Mouse (Mus musculus) liver, embryonic 13.5 days (tissue): ENCODE results near the gene Hs3st5. TPM values are rescaled to one million over a fixed set of nuclear protein-coding genes. Genes with fewer than 3 reads are reported as not detected.

Experiments used
- ATAC-seq: fragments of 200-750 bp; cut with Nextera tagmentation; 2 replicates; pipeline ENCODE4 v1.8.0; 2017; ENCODE audit warnings: low read depth, mild to moderate bottlenecking, moderate number of reproducible peaks, moderate library complexity
- DNase-seq: peaks from one replicate; pipeline ENCODE4 v3.0.0; 2022
- H3K27ac ChIP-seq: fragments of 300-500 bp; sonication (generic); 2 replicates; pipeline ENCODE4 v1.5.1; 2015; ENCODE audit warnings: moderate library complexity, mild to moderate bottlenecking, inconsistent platforms
- H3K27me3 ChIP-seq: fragments of 300-500 bp; sonication (generic); 2 replicates; pipeline ENCODE4 v1.6.1; 2015; ENCODE audit warnings: mild to moderate bottlenecking, inconsistent platforms
- H3K36me3 ChIP-seq: fragments of 300-500 bp; sonication (generic); 2 replicates; pipeline ENCODE4 v1.6.1; 2015; ENCODE audit warnings: mild to moderate bottlenecking, inconsistent platforms
- H3K4me1 ChIP-seq: fragments of 300-500 bp; sonication (generic); replicated peaks from 2 replicates; pipeline ENCODE4 v1.6.1; 2015; ENCODE audit warnings: inconsistent platforms
- H3K4me2 ChIP-seq: fragments of 300-500 bp; sonication (generic); 2 replicates; pipeline ENCODE4 v1.6.1; 2015; ENCODE audit warnings: inconsistent platforms, mild to moderate bottlenecking, moderate library complexity
- H3K4me3 ChIP-seq: fragments of 300-500 bp; sonication (generic); replicated peaks from 2 replicates; pipeline ENCODE4 v1.5.1; 2015; ENCODE audit warnings: mild to moderate bottlenecking, inconsistent platforms
- H3K9ac ChIP-seq: fragments of 300-500 bp; sonication (generic); 2 replicates; pipeline ENCODE4 v1.6.1; 2015; ENCODE audit warnings: mild to moderate bottlenecking, inconsistent platforms
- H3K9me3 ChIP-seq: fragments of 300-500 bp; sonication (generic); replicated peaks from 2 replicates; pipeline ENCODE4 v1.6.1; 2016; ENCODE audit warnings: inconsistent platforms
- WGBS: fragments of 180-500 bp; shearing (Covaris S2); methylation state at CpG from one replicate; pipeline ENCODE4 v1.1.7; 2015; ENCODE audit not compliant: insufficient replicate concordance; 5-methylcytosine and 5-hydroxymethylcytosine counted together
- polyA plus RNA-seq: library from polyadenylated mRNA; unstranded; fragments of >200 nt; fragmentation: Nextera tagmentation; extraction: Ambion mirVana; gene quantifications from 2 replicates; pipeline ENCODE4 v1.2.1, GENCODE M21; 2015

The Hs3st5 gene
- polyA plus RNA-seq, 1 experiment from 2014 or later: 0.06 TPM

DNA sequence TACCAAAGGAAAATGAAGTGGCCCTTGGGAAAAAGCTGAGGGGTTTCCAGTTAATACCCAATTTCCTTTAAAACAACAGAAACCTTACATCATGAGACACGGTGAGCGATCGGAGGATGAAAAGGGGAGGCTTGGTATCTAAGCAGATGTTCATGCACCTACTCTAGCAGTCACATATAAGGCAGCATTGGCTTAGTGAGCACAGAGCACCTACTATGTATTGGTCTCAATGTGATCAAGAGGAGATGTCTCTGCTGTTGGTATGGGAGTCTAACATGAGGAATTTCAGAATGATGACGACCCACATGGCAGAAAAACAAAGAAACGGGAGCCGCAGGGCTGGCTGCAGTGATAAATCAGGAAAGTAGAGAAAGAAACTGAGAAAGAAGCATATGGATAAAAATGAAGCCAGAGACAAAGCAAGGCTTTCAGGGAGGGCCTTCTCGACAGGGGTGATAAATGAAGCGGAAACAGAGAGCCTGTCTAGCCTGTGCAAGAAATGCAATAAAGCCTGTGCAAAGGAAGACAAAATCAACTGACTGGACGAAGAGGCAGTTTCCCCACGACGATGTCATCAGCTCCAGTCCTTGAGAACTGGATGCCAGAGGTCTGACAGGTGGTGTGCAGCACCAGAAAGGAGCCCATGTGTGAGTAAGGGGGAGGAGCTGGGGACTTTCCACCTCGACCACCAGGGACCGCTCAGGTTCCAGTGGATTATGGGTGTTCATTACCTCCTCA, 222.9 kb downstream of the Hs3st5 start:
- ATAC-seq: no peak
- no peaks in the 10 kb centered on the region for H3K9me3 ChIP-seq
- H3K4me3 ChIP-seq: no peak overlapping the region
- no peak for DNase-seq
- no peaks in the 10 kb centered on the region for H3K27me3 ChIP-seq
- no peak overlapping the region for H3K9ac ChIP-seq
- H3K27ac ChIP-seq: no peak overlapping the region
- no peaks in the 10 kb centered on the region for H3K4me1 ChIP-seq
- no peak overlapping the region for H3K4me2 ChIP-seq
- no peaks in the 10 kb centered on the region for H3K36me3 ChIP-seq
- 62% methylated on average over 13 of the region's 13 CpGs for WGBS

DNA sequence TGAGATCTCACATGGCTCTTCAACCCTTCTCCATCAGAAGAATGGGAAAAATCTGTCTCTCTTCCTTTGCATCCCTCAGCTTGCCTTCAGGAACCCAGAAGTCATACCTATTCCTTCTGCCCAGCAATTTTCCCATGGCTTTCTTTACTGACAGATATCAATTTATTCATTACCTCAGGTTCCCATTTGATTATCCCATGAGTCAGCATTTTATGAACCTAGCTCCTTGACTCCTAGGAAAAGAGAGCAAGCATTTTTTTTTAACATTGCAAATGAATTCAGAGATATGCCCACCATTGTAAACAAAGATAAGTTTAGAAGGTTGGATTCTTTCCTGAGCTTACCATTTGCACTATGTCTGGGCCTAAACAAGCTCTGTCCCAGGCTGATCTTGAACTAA, 232.8 kb downstream of the Hs3st5 start:
- Histone ChIP-seq H3K4me2 (no peak overlapping the region), H3K27ac (no peak overlapping the region), H3K4me1 (no peaks in the 10 kb centered on the region), H3K36me3 (no peaks in the 10 kb centered on the region), H3K27me3 (no peaks in the 10 kb centered on the region), H3K9me3 (no peaks in the 10 kb centered on the region), H3K9ac (no peak overlapping the region), H3K4me3 (no peak overlapping the region)
- DNase-seq (no peak), ATAC-seq (no peak)

DNA sequence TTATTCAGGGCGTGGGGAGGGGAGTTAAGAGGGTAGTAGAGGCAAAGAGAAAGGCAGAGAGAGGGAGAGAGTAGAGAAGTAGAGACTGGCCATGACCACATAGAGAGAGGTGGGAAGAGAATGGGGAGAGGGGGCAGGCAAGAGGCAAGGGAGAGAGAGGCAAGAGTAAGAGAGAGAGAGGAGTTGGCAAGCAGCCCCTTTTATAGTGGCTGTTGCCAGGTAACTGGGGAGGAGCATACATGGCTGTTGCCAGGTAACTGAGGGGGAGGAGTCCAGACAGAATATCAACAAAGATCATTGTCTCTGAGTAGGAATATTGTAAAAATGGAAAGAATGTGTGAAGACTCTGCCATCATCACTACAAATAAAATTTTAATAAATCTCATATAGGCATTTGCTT, 243.4 kb downstream of the Hs3st5 start:
- Histone ChIP-seq H3K27ac (no peak overlapping the region), H3K4me2 (no peak overlapping the region), H3K36me3 (no peaks in the 10 kb centered on the region), H3K27me3 (no peaks in the 10 kb centered on the region), H3K9me3 (no peaks in the 10 kb centered on the region), H3K4me3 (no peak overlapping the region), H3K4me1 (no peaks in the 10 kb centered on the region), H3K9ac (no peak overlapping the region)
- no peak for DNase-seq
- ATAC-seq: no peak
- 27% methylated on average over 1 of the region's 1 CpGs for WGBS

DNA sequence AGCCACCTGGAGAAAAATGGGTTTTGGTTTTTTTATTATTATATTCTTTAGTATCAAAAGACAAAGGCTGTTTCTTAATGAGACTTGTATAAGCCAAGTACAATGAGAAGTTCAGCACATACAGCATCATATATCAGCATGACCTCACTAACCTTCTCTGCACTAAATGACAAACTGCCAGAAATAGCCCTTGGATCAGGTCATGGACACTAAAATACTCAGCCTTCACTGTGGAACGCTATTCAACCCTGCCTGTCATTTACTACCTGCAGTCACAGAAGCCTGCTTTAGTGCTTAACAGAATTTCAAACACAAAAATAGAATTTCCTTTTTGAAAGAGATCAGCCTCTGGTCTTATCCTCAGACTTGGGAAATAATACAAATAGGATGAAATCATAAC, 247.9 kb downstream of the Hs3st5 start:
- WGBS: 62% methylated on average over 1 of the region's 1 CpGs
- Histone ChIP-seq H3K27ac (no peak overlapping the region), H3K4me1 (no peaks in the 10 kb centered on the region), H3K9ac (no peak overlapping the region), H3K4me2 (no peak overlapping the region), H3K4me3 (no peak overlapping the region), H3K36me3 (no peaks in the 10 kb centered on the region), H3K27me3 (no peaks in the 10 kb centered on the region), H3K9me3 (no peaks in the 10 kb centered on the region)
- DNase-seq (no peak), ATAC-seq (no peak)

DNA sequence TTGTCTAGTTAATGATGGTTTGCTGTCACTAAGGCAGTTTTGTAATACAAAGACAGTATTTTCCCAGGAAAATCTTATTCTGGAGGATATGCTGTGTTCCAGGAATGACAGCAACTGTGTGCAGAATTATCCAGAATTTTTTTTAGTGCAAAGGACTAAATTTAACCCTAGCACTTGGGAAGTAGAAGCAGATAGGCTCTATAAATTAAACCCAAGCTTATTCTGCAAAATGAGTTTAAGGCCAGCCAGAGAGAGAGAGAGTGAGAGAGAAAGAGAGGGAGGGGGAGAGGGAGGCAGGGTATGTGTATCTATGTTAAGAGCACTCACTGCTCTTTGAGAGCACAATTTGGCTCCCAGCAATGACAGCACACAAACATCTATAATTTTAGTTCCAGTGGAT, 267.0 kb downstream of the Hs3st5 start:
- DNase-seq (no peak), ATAC-seq (no peak)
- H3K4me2 ChIP-seq: no peak overlapping the region
- no peak overlapping the region for H3K27ac ChIP-seq
- no peaks in the 10 kb centered on the region for H3K9me3 ChIP-seq
- no peak overlapping the region for H3K4me3 ChIP-seq
- no peaks in the 10 kb centered on the region for H3K4me1 ChIP-seq
- H3K36me3 ChIP-seq: no peaks in the 10 kb centered on the region
- H3K27me3 ChIP-seq: no peaks in the 10 kb centered on the region
- no peak overlapping the region for H3K9ac ChIP-seq

DNA sequence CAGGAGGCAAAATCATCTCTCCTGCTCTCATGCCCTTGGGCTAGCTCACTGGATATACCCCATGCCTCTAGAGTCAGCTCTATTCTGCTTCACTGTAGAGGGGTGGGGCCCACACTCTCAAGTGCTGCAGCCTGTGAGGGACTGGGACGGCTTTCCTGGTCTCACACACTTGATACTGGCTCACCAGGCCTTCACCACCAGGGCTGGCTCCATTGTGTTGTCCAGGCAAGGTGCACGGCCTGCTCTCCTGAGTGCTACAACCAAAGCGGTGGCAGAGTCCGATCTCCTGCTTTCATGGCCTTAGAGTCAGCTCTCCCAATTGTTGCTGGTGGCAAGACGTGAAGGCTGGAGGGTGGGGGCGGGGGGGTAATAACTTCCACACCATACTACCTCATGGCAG, 268.3 kb downstream of the Hs3st5 start:
- Histone ChIP-seq H3K4me3 (no peak overlapping the region), H3K9me3 (no peaks in the 10 kb centered on the region), H3K4me2 (no peak overlapping the region), H3K4me1 (no peaks in the 10 kb centered on the region), H3K36me3 (no peaks in the 10 kb centered on the region), H3K27me3 (no peaks in the 10 kb centered on the region), H3K9ac (no peak overlapping the region), H3K27ac (no peak overlapping the region)
- 56% methylated on average over 6 of the region's 6 CpGs for WGBS
- DNase-seq (no peak), ATAC-seq (no peak)

DNA sequence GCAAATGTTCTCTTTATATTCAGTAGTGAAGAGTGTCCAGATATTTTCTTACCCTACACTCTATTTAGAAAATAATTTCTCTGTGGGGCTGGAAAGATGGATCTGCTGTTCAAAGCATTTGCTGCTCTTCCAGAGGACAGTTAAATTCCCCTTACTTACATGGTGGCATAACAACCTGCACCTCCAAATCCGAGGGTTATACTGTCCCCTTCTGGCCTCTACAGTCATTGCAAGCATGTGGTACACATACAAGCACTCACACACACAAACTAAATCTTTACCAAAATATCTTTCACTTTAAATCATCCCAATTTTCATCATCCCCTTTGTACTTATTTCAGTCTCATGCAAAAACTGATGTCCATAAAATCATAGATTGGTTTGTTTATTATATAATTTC, 275.0 kb downstream of the Hs3st5 start:
- Histone ChIP-seq H3K9ac (no peak overlapping the region), H3K27me3 (no peaks in the 10 kb centered on the region), H3K4me2 (no peak overlapping the region), H3K36me3 (no peaks in the 10 kb centered on the region), H3K27ac (no peak overlapping the region), H3K4me1 (no peaks in the 10 kb centered on the region), H3K4me3 (no peak overlapping the region), H3K9me3 (no peaks in the 10 kb centered on the region)
- 25% methylated on average over 1 of the region's 1 CpGs for whole genome bisulfite sequencing
- no peak for DNase-seq
- no peak for ATAC-seq

DNA sequence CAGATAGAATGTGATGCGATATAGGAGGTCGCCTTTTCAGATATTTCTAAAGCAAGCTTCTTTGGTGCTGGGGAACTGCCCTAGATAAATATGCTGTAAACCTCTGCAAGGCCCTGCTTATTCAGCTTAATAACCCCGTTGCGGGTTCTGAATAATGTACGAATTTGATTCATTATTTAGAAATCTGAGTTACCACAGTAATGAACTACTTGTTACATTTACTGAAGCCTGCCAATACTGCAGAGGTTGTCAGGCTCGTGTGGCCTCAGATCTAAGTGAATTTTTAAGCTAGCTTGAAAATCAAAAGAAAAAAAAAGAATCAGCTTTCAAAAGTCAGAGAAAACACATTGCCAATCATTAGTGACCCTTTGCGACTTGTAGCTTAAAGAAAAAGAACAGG, 280.4 kb downstream of the Hs3st5 start:
- H3K4me2 ChIP-seq: no peak overlapping the region
- no peaks in the 10 kb centered on the region for H3K36me3 ChIP-seq
- WGBS: 66% methylated on average over 7 of the region's 7 CpGs
- H3K4me3 ChIP-seq: no peak overlapping the region
- no peak for ATAC-seq
- no peak overlapping the region for H3K27ac ChIP-seq
- no peak for DNase-seq
- no peak overlapping the region for H3K9ac ChIP-seq
- H3K27me3 ChIP-seq: no peaks in the 10 kb centered on the region
- H3K4me1 ChIP-seq: no peaks in the 10 kb centered on the region
- no peaks in the 10 kb centered on the region for H3K9me3 ChIP-seq

DNA sequence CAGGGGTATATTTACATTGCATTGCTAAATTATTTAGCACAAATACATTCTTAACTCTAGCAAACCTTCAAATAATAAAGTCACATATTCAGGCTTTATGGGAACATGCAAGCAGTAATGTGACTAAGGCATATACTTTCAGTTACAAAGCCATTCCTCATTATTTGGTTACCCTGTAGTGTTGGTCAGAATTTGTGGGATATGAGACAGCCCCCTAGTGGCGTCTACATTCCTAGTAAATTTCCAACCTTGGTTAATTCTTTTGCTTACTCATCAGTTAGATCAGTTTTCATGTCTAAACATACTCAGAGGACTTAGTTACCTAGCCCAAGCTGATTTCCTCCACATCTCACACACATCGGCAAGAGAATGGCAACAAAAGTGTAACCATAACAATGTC, 285.2 kb downstream of the Hs3st5 start:
- H3K4me1 ChIP-seq: no peaks in the 10 kb centered on the region
- ATAC-seq (no peak), DNase-seq (no peak)
- no peak overlapping the region for H3K4me3 ChIP-seq
- no peak overlapping the region for H3K4me2 ChIP-seq
- H3K36me3 ChIP-seq: no peaks in the 10 kb centered on the region
- H3K9ac ChIP-seq: no peak overlapping the region
- H3K27ac ChIP-seq: no peak overlapping the region
- no peaks in the 10 kb centered on the region for H3K27me3 ChIP-seq
- 42% methylated on average over 2 of the region's 2 CpGs for WGBS
- H3K9me3 ChIP-seq: no peaks in the 10 kb centered on the region

DNA sequence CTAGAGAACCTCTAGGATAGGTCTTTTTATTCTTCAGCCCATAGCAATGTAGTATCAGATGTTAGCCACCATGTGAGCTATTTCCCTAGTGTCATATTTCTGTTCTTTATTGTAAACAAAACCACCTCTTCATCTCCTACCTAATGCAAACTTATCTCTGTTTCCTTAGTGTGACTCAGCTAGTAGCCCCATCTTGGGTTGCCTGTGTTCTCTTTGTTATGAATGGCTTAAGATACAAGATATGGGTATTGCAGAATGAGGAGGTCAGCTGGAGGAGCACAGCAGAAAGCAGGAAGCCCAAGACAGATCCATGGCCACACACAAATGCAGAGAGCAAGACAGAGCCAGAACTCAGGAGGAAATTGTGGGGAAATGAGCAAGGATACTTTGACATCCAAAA, 288.7 kb downstream of the Hs3st5 start:
- Histone ChIP-seq H3K27me3 (no peaks in the 10 kb centered on the region), H3K9me3 (no peaks in the 10 kb centered on the region), H3K36me3 (no peaks in the 10 kb centered on the region), H3K27ac (no peak overlapping the region), H3K4me3 (no peak overlapping the region), H3K9ac (no peak overlapping the region), H3K4me1 (no peaks in the 10 kb centered on the region), H3K4me2 (no peak overlapping the region)
- DNase-seq (no peak), ATAC-seq (no peak)

DNA sequence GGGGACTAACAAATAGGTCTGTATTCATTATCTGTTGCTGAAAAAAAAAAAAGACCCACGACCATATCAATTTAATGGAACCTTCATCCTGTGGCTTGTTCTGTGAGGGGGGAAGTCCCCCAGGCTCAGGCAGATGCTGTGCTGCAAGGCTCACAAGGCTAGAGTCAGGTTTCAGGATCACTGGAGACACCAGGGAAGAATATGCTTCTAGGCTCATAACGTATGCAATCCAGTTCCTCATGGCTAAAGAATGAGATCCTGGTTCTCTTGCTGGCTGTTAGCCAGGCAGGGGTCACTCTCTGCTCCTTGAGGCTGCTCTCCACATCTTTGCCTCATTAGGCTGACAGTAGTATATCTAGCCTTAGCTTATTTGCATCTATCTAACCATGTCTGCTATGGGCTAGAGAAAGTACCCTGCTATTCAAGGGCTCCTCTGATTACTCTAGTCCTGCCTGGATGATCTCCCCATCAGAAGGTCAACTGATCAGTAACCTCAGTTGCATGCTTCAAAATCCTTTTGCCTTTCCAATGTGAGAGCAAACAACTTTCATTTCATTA, 294.4 kb downstream of the Hs3st5 start:
- no peak for DNase-seq
- Histone ChIP-seq H3K4me2 (no peak overlapping the region), H3K4me3 (no peak overlapping the region), H3K9ac (no peak overlapping the region), H3K9me3 (no peaks in the 10 kb centered on the region), H3K27ac (no peak overlapping the region), H3K4me1 (no peaks in the 10 kb centered on the region), H3K36me3 (no peaks in the 10 kb centered on the region), H3K27me3 (no peaks in the 10 kb centered on the region)
- 26% methylated on average over 2 of the region's 2 CpGs for WGBS
- ATAC-seq: no peak

DNA sequence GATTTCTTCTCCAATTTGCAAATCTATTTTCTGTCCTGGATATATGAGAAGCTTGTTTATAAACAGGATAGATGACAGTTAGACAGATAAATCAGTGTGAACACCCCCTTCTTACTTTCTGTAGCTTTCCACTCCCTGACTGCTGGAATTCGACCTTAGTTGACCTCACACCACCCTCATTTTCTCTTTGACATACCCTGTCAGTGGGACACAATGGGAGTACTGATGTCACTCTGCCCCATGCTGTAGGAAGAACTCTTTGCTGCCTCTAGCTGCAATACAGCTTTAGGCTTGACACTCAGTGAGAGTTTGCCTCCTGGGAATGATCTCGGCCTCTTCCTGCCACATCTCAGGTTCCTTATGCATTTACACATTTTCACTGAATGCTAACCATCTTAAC, 297.1 kb downstream of the Hs3st5 start:
- Histone ChIP-seq H3K9me3 (no peaks in the 10 kb centered on the region), H3K4me2 (no peak overlapping the region), H3K4me1 (no peaks in the 10 kb centered on the region), H3K27ac (no peak overlapping the region), H3K27me3 (no peaks in the 10 kb centered on the region), H3K36me3 (no peaks in the 10 kb centered on the region), H3K4me3 (no peak overlapping the region), H3K9ac (no peak overlapping the region)
- WGBS: 30% methylated on average over 2 of the region's 2 CpGs
- ATAC-seq (no peak), DNase-seq (no peak)
